Mouse (Mus musculus) small intestine, adult 2 months (tissue): Measurements from ENCODE around the gene Txndc8.

ENCODE experiments used
- CTCF ChIP-seq: fragments of 200-500 bp; IDR thresholded peaks from 2 replicates; pipeline ENCODE4 v1.5.1; 2012; ENCODE audit warnings: low read depth, mild to moderate bottlenecking, control low read depth, inconsistent platforms, low read length, moderate library complexity, mixed read lengths; ENCODE audit not compliant: insufficient replicate concordance, insufficient read length; ENCODE audit errors: extremely low read depth
- POLR2A ChIP-seq: fragments of 200-500 bp; IDR thresholded peaks from 2 replicates; pipeline ENCODE4 v1.6.1; 2012; ENCODE audit warnings: low read depth, mild to moderate bottlenecking, control low read depth, inconsistent platforms, low read length, moderate library complexity

DNA sequence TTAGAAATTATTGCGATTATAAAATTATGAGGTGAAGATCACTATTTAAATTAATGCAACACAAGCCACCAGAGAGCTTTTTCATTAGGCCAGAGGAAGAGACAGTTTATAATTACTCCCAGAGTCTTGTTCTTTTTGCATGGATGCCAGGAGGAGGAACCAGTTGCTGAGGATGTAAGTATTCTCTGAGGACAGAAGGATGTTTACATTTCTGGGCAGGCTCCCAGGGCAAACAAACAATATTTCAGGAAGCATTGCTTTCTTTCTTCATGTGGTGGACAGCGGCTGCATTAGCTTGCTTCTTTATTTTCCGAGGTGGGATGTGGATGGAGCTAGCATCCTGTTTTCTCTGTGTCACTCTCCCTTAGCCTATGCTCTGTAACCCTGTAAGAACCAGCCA, 41.7 kb downstream of the Txndc8 start:
- TF ChIP-seq POLR2A (no peak), CTCF (no peak)
